Comparison of ENCODE assay signal across 8 mouse cellular contexts in genomic region chr2:112493539-112494260, GRCm38 (mm10). TPM values are rescaled to one million over a fixed set of nuclear protein-coding genes. Genes with fewer than 3 reads are reported as not detected.
A peak's percentile ranks its signal among the peaks of the same experiment; 100 is the strongest.
DNase-seq lines count a peak whose midpoint lies in the region; ATAC-seq and TF ChIP-seq lines count a peak whose summit lies in the region.

No protein-coding gene starts in this region.

- no peaks in the 10 kb centered on the region for H3K9me3 ChIP-seq in kidney, postnatal 0 days (replicated peaks; ENCODE audit: low read length)
- H3K9me3 ChIP-seq in hindbrain, embryonic 12.5 days (replicated peaks) = no peaks in the 10 kb centered on the region
- no peaks in the 10 kb centered on the region for H3K9me3 ChIP-seq in midbrain, embryonic 14.5 days (ENCODE audit: control insufficient read depth, low read length)

- H3K4me1 ChIP-seq in kidney, postnatal 0 days (replicated peaks; ENCODE audit: insufficient read depth, low read length) = 0 out of 2 replicates have a peak, but pooled peaks cover 5% of the 10 kb centered on the region
- peaks cover 8% of the 10 kb centered on the region for H3K4me1 ChIP-seq in hindbrain, embryonic 12.5 days
- 0 out of 2 replicates have a peak, but pooled peaks cover 3% of the 10 kb centered on the region for H3K4me1 ChIP-seq in midbrain, embryonic 14.5 days (ENCODE audit: control insufficient read depth, insufficient read depth, low read length)

- peak overlapping the region; percentile 78 for H3K4me3 ChIP-seq in kidney, postnatal 0 days (replicated peaks; ENCODE audit: low read depth, low read length)
- peak overlapping the region; percentile 72 for H3K4me3 ChIP-seq in hindbrain, embryonic 12.5 days
- peak overlapping the region; percentile 77 for H3K4me3 ChIP-seq in midbrain, embryonic 14.5 days (replicated peaks; ENCODE audit: low read depth, low read length)

- H3K36me3 ChIP-seq in kidney, postnatal 0 days (ENCODE audit: insufficient read depth, low read length) = no peaks in the 10 kb centered on the region
- H3K36me3 ChIP-seq in hindbrain, embryonic 12.5 days = no peaks in the 10 kb centered on the region
- H3K36me3 ChIP-seq in midbrain, embryonic 14.5 days (ENCODE audit: control insufficient read depth, insufficient read depth, low read length) = no peaks in the 10 kb centered on the region

- H3K27ac ChIP-seq in kidney, postnatal 0 days = peak overlapping the region; percentile 99
- H3K27ac ChIP-seq in hindbrain, embryonic 12.5 days = peak overlapping the region; percentile 96; the same call in 1 of the 2 replicates
- H3K27ac ChIP-seq in midbrain, embryonic 14.5 days (replicated peaks; ENCODE audit: low read depth, low read length) = peak overlapping the region; percentile 96

- no peak for TF ChIP-seq CTCF in kidney, postnatal 0 days (IDR thresholded peaks at IDR 0.05; ENCODE audit: low read depth)

- H3K9ac ChIP-seq in kidney, postnatal 0 days (ENCODE audit: low read depth, low read length) = peak overlapping the region; percentile 99
- H3K9ac ChIP-seq in hindbrain, embryonic 12.5 days = peak overlapping the region; percentile 96
- H3K9ac ChIP-seq in midbrain, embryonic 14.5 days (replicated peaks; ENCODE audit: low read length) = peak overlapping the region; percentile 99; the same call in 1 of the 2 replicates

- WGBS in kidney, postnatal 0 days = 40% methylated on average over 11 of the region's 11 CpGs
- WGBS in hindbrain, embryonic 12.5 days = 48% methylated on average over 11 of the region's 11 CpGs
- WGBS in midbrain, embryonic 14.5 days = 46% methylated on average over 11 of the region's 11 CpGs

- ATAC-seq in kidney, postnatal 0 days (replicated peaks; ENCODE audit: low FRiP score, low read depth) = no peak
- ATAC-seq in hindbrain, embryonic 12.5 days (ENCODE audit: low FRiP score) = peak; percentile 10
- no peak for ATAC-seq in midbrain, embryonic 14.5 days (ENCODE audit: low FRiP score, low TSS enrichment)

- H3K4me2 ChIP-seq in kidney, postnatal 0 days (ENCODE audit: low read length) = peak overlapping the region; percentile 84
- H3K4me2 ChIP-seq in hindbrain, embryonic 12.5 days (replicated peaks) = peak overlapping the region; percentile 70
- H3K4me2 ChIP-seq in midbrain, embryonic 14.5 days (ENCODE audit: low read length) = peak overlapping the region; percentile 58

- DNase-seq in kidney, postnatal 0 days (ENCODE audit: low spot score) = peak; percentile 22
- DNase-seq in kidney, adult 8-10 months = no peak
- peak; percentile 16 for DNase-seq in c-Kit-negative CD71-positive TER-119-positive erythroid progenitor cells, embryonic 14.5 days (ENCODE audit: low read depth, low spot score)
- DNase-seq in midbrain, embryonic 14.5 days = no peak
- no peak for DNase-seq in retina, embryonic 14.5 days (ENCODE audit: low spot score)
- no peak for DNase-seq in urinary bladder, adult 2 months (ENCODE audit: low spot score)
- DNase-seq in right cerebral cortex, postnatal 36 days (ENCODE audit: low spot score in 2 of 2) = no peak

- H3K27me3 ChIP-seq in kidney, postnatal 0 days (ENCODE audit: insufficient read depth, low read length) = no peaks in the 10 kb centered on the region
- no peaks in the 10 kb centered on the region for H3K27me3 ChIP-seq in hindbrain, embryonic 12.5 days
- no peaks in the 10 kb centered on the region for H3K27me3 ChIP-seq in midbrain, embryonic 14.5 days (ENCODE audit: control insufficient read depth, insufficient read depth, low read length)

RNA-seq across cellular contexts. Expression of gene Aven, which starts 0.9 kb away (rescaled TPM):
- 5.4 and 6.2 TPM in 2 replicates for polyA plus RNA-seq in kidney, postnatal 0 days (2015; fragmentation: Nextera tagmentation; extraction: Ambion mirVana)
- polyA plus RNA-seq in hindbrain, embryonic 12.5 days (2016; fragmentation: Nextera tagmentation; extraction: Ambion mirVana) = 6.5 and 7.9 TPM in 2 replicates
- 3.2 and 4.5 TPM in 2 replicates for polyA plus RNA-seq in midbrain, embryonic 14.5 days (2014; fragmentation: Nextera tagmentation; extraction: Ambion mirVana)
- polyA plus RNA-seq in urinary bladder, adult 2 months (2012; rRNA removed) = 12.9 and 14.9 TPM in 2 replicates

RNA-seq across cellular contexts. Expression of gene Chrm5, which starts 13.1 kb away (rescaled TPM):
- not detected in 2 replicates for polyA plus RNA-seq in kidney, postnatal 0 days (2015; fragmentation: Nextera tagmentation; extraction: Ambion mirVana)
- 0.13 and 0.23 TPM in 2 replicates for polyA plus RNA-seq in hindbrain, embryonic 12.5 days (2016; fragmentation: Nextera tagmentation; extraction: Ambion mirVana)
- polyA plus RNA-seq in midbrain, embryonic 14.5 days (2014; fragmentation: Nextera tagmentation; extraction: Ambion mirVana) = 0.30 and 0.93 TPM in 2 replicates
- polyA plus RNA-seq in urinary bladder, adult 2 months (2012; rRNA removed) = not detected in 2 replicates

RNA-seq across cellular contexts. Expression of gene Emc7, which starts 38.9 kb away (rescaled TPM):
- polyA plus RNA-seq in kidney, postnatal 0 days (2015; fragmentation: Nextera tagmentation; extraction: Ambion mirVana) = 31.8 and 32.8 TPM in 2 replicates
- polyA plus RNA-seq in hindbrain, embryonic 12.5 days (2016; fragmentation: Nextera tagmentation; extraction: Ambion mirVana) = 13.4 and 13.8 TPM in 2 replicates
- 18.3 and 19.1 TPM in 2 replicates for polyA plus RNA-seq in midbrain, embryonic 14.5 days (2014; fragmentation: Nextera tagmentation; extraction: Ambion mirVana)
- polyA plus RNA-seq in urinary bladder, adult 2 months (2012; rRNA removed) = 17.7 and 18.9 TPM in 2 replicates

Comparison
In these comparisons a context has a peak if more than half of its experiments do, and no peak if none do; other contexts are left out.
1. DNase-seq: peak in kidney, postnatal 0 days (single experiment) and c-Kit-negative CD71-positive TER-119-positive erythroid progenitor cells, embryonic 14.5 days (single experiment); none in kidney, adult 8-10 months (0 of 2), midbrain, embryonic 14.5 days (single experiment), retina, embryonic 14.5 days (single experiment), urinary bladder, adult 2 months (single experiment) and right cerebral cortex, postnatal 36 days (0 of 2).
2. Peak in every context shown above with its lines, with median percentiles within 50 percentile points of each other: H3K27ac ChIP-seq, H3K4me2 ChIP-seq, H3K4me3 ChIP-seq and H3K9ac ChIP-seq.